Mouse (Mus musculus): ENCODE results near the gene Gm17361.
"Not testable (repeated sequence)": the region's sequence is repeated elsewhere in the genome, so short reads cannot be mapped to it uniquely, and the experiment has no call there.

The Gm17361 gene

GRCm38 (mm10) chrX:125003863-125004262 lies at the start of gene Gm17361:
Gene Gm17361 (plus strand): TSS chrX:125004163.
- not testable (repeated sequence) for DNase-seq (ENCODE audit: low read depth)
